Mouse (Mus musculus) erythroid progenitor cell, adult 5-6 weeks (primary cell): ENCODE results near the gene Psd. TPM values are rescaled to one million over a fixed set of nuclear protein-coding genes. Genes with fewer than 3 reads are reported as not detected.

Experiments used
- ATAC-seq: replicated peaks from 2 replicates; pipeline ENCODE4 v1.8.0; 2016; ENCODE audit warnings: moderate number of reproducible peaks, mild to moderate bottlenecking, moderate TSS enrichment, inconsistent platforms; ENCODE audit not compliant: poor library complexity, low FRiP score, severe bottlenecking
- total RNA-seq, 2 experiments: library from RNA; stranded (forward) in 1 of 2; stranded (reverse) in 1 of 2; fragments of 150-400 nt in 1 of 2; fragments of 186-747, 209-891 nt in 1 of 2; gene quantifications; 2 replicates each; pipeline versions ENCODE4 v1.2.3 to v1.2.4; 2015 to 2017; ENCODE audit warnings: low replicate concordance in 2 of 2

Psd gene
- total RNA-seq, 2 experiments from 2014 or later: not detected

- ATAC-seq: no peak
Observed at GRCm38 (mm10) chr19:46282081-46282849, 44.7 kb downstream of the Psd start.

DNA sequence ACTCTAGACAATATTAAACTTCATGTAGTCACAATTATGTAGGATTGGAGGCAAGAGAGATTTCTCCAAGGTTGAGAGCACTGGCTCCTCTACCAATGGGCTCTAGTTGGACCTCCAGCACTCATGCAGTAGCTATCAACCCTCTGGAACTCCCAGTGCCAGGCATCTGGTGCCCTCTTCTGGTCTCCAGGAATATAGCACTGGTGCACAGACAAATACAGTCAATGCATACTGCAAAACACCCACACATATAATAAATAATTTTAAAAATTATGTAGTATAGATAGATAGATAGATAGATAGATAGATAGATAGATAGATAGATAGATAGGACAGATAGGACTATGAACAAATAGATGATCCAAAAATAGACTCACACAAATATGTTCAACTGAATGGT lies 51.6 kb downstream of the Psd start:
- no peak for ATAC-seq

DNA sequence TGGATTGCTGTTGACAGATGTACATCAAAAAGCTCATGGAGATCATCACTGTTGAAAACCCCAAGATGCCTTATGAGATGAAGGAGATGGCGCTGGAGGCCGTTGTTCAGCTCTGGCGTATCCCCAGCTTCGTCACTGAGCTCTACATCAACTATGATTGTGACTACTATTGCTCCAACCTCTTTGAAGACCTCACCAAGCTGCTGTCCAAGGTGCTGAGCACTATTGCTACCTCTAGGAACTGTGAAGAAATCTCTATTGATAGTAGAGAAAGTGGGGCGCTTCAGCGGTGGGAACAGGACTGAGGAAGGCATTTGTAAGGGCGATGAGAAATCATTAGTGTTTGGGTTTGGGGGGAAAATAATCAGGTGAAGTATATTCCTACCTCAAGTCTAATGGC lies 62.2 kb downstream of the Psd start:
- ATAC-seq: no peak

Other genes with a start within 250 kb of the Psd start
- gene Elovl3, start 195.3 kb downstream of the Psd start, total RNA-seq (2015; ENCODE audit: low replicate concordance): not detected in 2 replicates
- not detected in 2 replicates for gene Elovl3, start 195.3 kb downstream of the Psd start, total RNA-seq (2017; ENCODE audit: low replicate concordance)
- not detected in 2 replicates for gene Pitx3, start 178.8 kb downstream of the Psd start, total RNA-seq (2015; ENCODE audit: low replicate concordance)
- not detected in 2 replicates for gene Pitx3, start 178.8 kb downstream of the Psd start, total RNA-seq (2017; ENCODE audit: low replicate concordance)
- gene Gbf1, start 174.6 kb downstream of the Psd start, total RNA-seq (2015; ENCODE audit: low replicate concordance): 28.8 and 30.6 TPM in 2 replicates
- 11.4 and 22.2 TPM in 2 replicates for gene Gbf1, start 174.6 kb downstream of the Psd start, total RNA-seq (2017; ENCODE audit: low replicate concordance)
- gene Nfkb2, start 22.8 kb downstream of the Psd start, total RNA-seq (2015; ENCODE audit: low replicate concordance): 1.1 and 1.7 TPM in 2 replicates
- gene Nfkb2, start 22.8 kb downstream of the Psd start, total RNA-seq (2017; ENCODE audit: low replicate concordance): 1.2 and 1.9 TPM in 2 replicates
- gene Fbxl15, start 1.0 kb upstream of the Psd start, total RNA-seq (2015; ENCODE audit: low replicate concordance): not detected in 2 replicates
- gene Fbxl15, start 1.0 kb upstream of the Psd start, total RNA-seq (2017; ENCODE audit: low replicate concordance): 2.2 TPM in 1 of 2 replicates, not detected in the other
- 8.4 and 16.2 TPM in 2 replicates for gene Cuedc2, start 11.5 kb upstream of the Psd start, total RNA-seq (2015; ENCODE audit: low replicate concordance)
- 42.4 and 50.7 TPM in 2 replicates for gene Cuedc2, start 11.5 kb upstream of the Psd start, total RNA-seq (2017; ENCODE audit: low replicate concordance)
- 4.6 and 6.1 TPM in 2 replicates for gene Mfsd13a, start 14.0 kb upstream of the Psd start, total RNA-seq (2015; ENCODE audit: low replicate concordance)
- gene Mfsd13a, start 14.0 kb upstream of the Psd start, total RNA-seq (2017; ENCODE audit: low replicate concordance): 1.4 and 6.2 TPM in 2 replicates
- gene 2310034G01Rik, start 23.1 kb upstream of the Psd start, total RNA-seq (2015; ENCODE audit: low replicate concordance): not detected in 2 replicates
- gene 2310034G01Rik, start 23.1 kb upstream of the Psd start, total RNA-seq (2017; ENCODE audit: low replicate concordance): not detected in 2 replicates
- gene Actr1a, start 68.6 kb upstream of the Psd start, total RNA-seq (2015; ENCODE audit: low replicate concordance): 66.7 and 75.0 TPM in 2 replicates
- 82.9 and 94.7 TPM in 2 replicates for gene Actr1a, start 68.6 kb upstream of the Psd start, total RNA-seq (2017; ENCODE audit: low replicate concordance)
- gene Sufu, start 69.7 kb upstream of the Psd start, total RNA-seq (2015; ENCODE audit: low replicate concordance): 3.6 and 5.9 TPM in 2 replicates
- 2.4 and 4.8 TPM in 2 replicates for gene Sufu, start 69.7 kb upstream of the Psd start, total RNA-seq (2017; ENCODE audit: low replicate concordance)
- gene Trim8, start 174.5 kb upstream of the Psd start, total RNA-seq (2015; ENCODE audit: low replicate concordance): 4.2 and 9.4 TPM in 2 replicates
- gene Trim8, start 174.5 kb upstream of the Psd start, total RNA-seq (2017; ENCODE audit: low replicate concordance): 5.5 and 7.7 TPM in 2 replicates
- 4.6 and 15.1 TPM in 2 replicates for gene Arl3, start 246.0 kb upstream of the Psd start, total RNA-seq (2015; ENCODE audit: low replicate concordance)
- 6.7 and 24.4 TPM in 2 replicates for gene Arl3, start 246.0 kb upstream of the Psd start, total RNA-seq (2017; ENCODE audit: low replicate concordance)
- gene Sfxn2, start 246.2 kb upstream of the Psd start, total RNA-seq (2015; ENCODE audit: low replicate concordance): 0.72 and 19.3 TPM in 2 replicates
- 0.98 and 5.8 TPM in 2 replicates for gene Sfxn2, start 246.2 kb upstream of the Psd start, total RNA-seq (2017; ENCODE audit: low replicate concordance)